Mouse (Mus musculus) heart, adult 2 months (tissue): ENCODE measurements around the gene Gm9573.

Source experiments
- CTCF ChIP-seq: fragments of 200-600 bp; IDR thresholded peaks from 2 replicates; pipeline ENCODE4 v1.8.1; 2022; ENCODE audit warnings: antibody characterized with exemption, mild to moderate bottlenecking, moderate library complexity
- EP300 ChIP-seq: fragments of 200-500 bp; IDR thresholded peaks from 2 replicates; pipeline ENCODE4 v1.6.1; 2011; ENCODE audit warnings: low read depth, low read length, control low read depth; ENCODE audit not compliant: insufficient read depth

DNA sequence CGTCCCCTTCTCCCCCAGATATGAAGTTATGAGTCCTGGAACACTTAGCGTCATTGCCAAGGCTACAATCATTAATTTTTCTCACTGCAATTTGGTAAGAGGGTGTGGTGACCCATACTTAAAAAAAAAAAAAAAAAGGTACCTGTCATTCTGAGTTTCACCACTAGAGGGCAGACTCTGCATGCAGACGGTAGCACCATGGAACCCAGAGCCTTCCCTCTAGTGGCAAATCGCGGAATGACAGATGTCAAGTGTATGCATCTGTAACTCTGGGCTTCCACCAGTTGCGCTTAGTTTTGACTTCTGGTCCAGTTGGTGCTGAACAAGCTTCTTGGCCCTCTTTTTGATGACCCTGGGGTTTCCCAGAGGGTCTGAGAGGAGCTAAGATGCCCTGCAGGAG, 48.2 kb downstream of the Gm9573 start:
- TF ChIP-seq CTCF (peak; percentile 98), EP300 (peak; percentile 73)
